Mouse (Mus musculus): ENCODE results near the gene Ovol3.
A peak's percentile ranks its signal among the peaks of the same experiment; 100 is the strongest.
"Not testable (repeated sequence)": the region's sequence is repeated elsewhere in the genome, so short reads cannot be mapped to it uniquely, and the experiment has no call there.

Ovol3 gene

GRCm38 (mm10) chr7:30222205-30222604 is 13.3 kb downstream of the Ovol3 start:
- DNase-seq: no peak

GRCm38 (mm10) chr7:30221433-30221832 is 14.1 kb downstream of the Ovol3 start:
- DNase-seq: no peak

DNA sequence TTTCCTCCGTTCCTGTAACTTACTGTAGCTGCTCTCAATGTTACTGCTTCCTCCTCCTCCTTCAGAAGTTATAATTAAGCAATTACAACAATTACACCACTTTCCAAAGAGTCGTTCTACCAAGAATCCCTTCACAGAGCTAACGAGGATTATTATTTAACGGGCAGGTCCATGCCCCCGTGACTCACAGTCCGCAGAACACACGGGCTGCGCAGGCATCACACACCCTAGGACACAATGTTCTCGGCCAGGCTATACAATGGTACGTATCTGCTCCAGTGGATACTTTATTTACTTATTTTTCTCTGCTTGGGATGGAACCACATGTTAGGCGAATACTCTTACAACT is 15.5 kb downstream of the Ovol3 start:
- DNase-seq: no peak

DNA sequence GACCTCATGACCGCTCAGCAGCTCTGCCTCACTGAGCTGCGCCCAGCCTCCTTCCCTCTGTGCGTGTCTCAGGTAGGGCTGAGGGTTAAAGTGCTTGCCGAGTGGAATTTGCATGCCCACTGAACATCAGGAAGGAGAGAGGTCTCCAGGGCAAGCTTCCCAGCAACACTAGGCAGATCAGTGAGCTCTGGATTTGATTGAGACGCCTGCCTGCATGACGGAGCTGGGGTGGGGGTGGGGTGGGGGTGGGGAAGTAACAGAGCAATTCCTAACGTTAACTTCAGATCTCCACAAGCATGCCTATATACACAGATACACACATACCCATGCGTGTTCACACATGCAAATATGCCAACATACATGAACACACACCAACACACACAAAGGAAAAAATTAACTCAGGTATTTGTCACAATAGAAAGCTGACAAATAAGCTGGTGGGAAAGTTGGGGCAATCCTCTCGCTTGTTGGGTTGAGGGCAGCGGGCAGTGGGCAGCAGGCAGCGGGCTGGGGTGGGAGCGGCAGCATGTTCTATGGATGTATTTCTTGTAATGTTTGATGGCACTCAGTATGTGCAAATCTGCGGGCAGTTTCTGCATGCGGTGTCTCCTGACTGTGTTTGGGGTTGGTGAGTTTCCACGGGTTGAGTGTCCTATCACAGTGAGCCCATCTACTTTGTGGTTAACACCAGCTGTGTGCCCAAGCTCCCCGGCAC is 16.1 kb downstream of the Ovol3 start:
- DNase-seq: peak; percentile 46

- no peak for DNase-seq
These were observed 18.2 kb downstream of the Ovol3 start for GRCm38 (mm10) chr7:30217277-30217676.

DNA sequence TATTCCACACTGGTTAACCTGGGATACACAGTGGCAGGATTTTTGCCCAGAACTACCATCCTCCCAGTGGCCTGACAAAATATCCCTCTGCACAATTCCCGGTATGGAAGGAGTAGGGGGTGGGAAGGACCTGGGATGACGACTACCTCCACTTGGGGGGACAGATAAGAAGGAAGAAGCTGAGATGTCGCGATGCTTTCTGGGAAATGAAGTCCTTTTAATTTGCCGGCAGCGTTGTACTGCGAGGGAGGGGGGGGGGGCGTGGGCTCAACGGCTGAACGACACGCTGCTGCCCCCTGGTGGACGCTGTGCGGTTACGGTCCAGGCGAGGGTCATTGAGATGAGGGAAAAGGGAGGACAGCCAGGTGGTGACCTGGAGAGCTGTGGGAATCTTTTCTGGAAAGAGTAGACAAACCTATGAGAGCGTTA is 18.8 kb downstream of the Ovol3 start:
- peak; percentile 77 for DNase-seq

DNA sequence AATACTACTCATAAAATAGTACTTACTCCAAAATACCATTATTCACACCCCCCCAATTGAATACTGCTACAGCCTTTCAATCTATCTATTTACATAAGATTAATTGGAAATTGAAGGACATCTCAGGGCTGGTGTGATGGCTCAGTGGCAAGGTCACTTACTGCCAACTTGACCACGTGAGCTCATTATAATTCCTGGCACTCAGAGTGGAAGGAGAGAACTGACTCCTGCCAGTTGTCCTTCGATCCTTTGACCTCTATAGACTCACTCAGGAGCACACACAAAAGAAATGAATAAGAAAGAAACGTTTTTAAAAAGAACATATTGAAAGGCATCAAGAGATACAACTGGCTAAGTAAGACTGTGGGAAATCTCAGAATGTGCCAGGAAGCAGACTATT is 19.6 kb downstream of the Ovol3 start:
- DNase-seq: no peak

GRCm38 (mm10) chr7:30213881-30214280 is 21.6 kb downstream of the Ovol3 start:
- DNase-seq: no peak

DNA sequence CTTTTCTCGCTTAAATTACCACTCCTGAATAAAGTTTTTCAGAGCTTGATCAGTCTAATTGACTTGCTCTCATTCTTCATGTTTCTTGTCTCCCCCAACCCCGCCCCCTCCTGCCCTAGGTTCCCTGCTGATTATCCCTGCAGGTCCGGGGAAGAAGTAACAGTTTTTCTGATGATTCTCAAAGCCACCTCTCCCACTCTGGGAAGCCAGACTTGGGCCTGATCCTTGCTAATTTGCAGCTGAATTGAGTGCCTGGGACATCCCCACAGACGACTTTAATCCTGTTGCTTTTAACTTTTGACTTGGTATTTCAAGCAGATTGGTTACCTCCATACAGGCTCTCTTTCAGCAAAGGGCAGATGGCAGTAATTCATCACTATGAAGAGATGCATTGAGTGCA is 24.5 kb downstream of the Ovol3 start:
- peak; percentile 0 for DNase-seq

DNA sequence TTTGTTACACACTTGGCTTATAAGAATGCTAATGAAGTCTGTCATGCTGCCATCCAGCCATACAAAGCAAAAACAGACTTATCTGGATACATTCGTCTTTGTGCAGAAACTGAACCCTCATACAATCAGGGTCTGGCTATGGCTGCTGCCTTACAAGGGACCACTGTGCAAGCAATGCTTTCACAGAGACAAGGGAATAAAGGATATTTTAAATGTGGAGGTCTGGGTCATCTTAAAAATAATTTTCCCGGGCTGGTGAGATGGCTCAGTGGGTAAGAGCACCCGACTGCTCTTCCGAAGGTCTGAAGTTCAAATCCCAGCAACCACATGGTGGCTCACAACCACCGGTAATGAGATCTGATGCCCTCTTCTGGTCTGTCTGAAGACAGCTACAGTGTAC is 29.2 kb downstream of the Ovol3 start:
- not testable (repeated sequence) for DNase-seq

DNA sequence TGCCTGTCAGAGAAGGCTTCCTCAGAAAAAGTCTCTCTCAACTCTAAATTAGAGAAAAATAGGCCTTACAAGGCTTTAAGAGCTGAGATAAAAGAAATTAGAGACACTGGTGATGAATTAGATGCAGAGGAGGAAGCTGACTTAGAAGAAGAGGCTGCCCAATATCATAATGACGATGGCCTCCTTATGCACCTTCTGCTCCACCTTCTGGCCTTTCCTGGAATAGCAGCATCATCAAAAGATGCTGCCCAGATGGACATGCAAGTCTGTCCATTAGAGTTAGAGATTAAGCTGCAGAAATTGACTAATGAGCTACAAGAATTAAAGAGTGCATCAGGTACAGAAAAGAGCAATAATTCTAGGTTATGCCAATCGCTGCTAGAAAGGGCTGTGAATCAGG is 30.1 kb downstream of the Ovol3 start:
- peak; percentile 69 for DNase-seq

- DNase-seq: peak; percentile 18
These were observed 31.1 kb downstream of the Ovol3 start for GRCm38 (mm10) chr7:30204380-30204779.

DNA sequence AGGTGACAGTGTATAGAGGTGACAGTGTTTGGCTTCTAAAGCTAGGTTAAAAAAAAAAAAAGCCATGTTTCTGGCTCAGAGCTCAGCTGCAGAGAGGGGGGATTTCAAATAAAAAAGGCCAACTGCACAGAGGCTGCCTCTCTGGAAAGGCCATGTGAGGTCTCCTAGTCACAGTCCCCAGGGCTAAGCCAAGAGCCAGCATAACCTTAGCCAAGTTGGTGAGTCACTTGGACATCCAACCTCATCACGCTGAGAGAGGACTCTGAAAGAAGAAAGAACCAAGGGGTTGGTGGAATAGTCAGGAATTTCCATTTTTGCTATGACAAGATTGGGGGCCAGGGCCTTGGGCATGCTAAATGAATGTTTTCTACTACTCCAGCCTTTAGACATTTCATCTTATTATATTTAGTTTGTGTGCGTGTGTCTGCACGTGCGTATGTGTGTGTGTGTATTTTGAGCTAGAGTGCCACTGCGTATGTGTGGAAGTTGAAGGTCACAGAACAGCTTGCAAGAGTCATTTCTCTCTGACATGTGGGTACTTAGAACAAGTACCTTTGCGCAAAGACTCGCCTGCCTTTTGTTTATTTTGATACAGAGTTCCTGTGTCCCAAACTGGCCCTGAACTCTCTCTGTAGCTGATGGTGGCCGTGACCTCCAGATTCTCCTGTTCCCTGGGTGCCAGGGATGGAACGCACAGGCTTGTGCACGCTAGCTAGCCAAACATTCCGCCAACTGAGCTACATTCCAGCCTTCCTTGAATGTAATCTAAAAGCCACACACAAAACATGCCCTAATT is 32.4 kb downstream of the Ovol3 start:
- DNase-seq: peak; percentile 71

GRCm38 (mm10) chr7:30200661-30201060 is 34.9 kb downstream of the Ovol3 start:
- peak; percentile 9 for DNase-seq

DNA sequence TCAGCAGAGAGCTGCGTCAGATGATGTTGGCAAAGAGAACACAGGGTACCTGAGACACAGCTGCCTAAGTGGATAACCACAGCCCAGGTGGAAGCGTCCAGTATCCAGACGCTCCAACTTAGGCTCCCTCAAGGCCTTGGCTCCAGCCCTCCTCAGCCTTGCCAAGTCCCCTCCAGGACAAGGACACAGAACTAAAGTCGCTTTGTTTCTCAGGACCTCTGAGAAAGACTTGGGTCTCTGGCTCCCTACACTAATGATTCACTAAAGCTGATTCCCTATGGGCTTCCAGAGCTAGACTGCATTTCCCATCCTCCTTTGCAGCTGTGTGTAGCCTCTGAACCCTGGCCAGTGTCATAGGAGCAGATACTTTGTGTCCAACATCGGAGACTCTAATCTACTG is 35.3 kb downstream of the Ovol3 start:
- no peak for DNase-seq

GRCm38 (mm10) chr7:30199498-30200139 is 35.9 kb downstream of the Ovol3 start:
- peak; percentile 29 for DNase-seq

DNA sequence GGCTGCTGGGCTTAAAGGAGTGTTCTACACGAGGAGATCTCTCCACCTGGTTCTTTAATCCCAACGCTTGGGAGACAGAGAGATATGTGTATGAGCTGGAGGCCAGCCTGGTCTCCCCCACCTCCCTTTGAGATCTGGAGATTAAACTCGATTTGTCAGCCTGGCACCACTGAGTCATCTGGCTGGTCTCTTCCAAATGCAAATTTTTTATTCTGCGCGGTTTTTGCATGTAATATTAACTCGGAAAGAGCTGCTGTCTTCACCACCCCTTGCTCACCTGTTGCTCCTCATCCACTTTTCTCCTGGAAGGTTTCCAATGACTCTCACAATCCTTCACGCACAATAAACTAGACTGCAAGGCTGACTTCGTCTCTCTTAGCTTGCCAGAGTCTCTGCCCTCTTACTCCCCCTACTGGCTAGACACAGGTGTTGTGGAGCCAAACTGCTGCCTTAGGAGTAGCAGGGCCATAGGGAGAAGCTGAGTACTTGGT is 37.0 kb downstream of the Ovol3 start, which contains the start of gene Capns1:
Gene Capns1, minus strand, starts transcription at position 331 of the 491 bp plus-strand sequence.
- peak; percentile 61 for DNase-seq

GRCm38 (mm10) chr7:30197592-30198129 is 37.9 kb downstream of the Ovol3 start:
- DNase-seq: no peak

GRCm38 (mm10) chr7:30196171-30196570 is 39.4 kb downstream of the Ovol3 start:
- peak; percentile 49 for DNase-seq

DNA sequence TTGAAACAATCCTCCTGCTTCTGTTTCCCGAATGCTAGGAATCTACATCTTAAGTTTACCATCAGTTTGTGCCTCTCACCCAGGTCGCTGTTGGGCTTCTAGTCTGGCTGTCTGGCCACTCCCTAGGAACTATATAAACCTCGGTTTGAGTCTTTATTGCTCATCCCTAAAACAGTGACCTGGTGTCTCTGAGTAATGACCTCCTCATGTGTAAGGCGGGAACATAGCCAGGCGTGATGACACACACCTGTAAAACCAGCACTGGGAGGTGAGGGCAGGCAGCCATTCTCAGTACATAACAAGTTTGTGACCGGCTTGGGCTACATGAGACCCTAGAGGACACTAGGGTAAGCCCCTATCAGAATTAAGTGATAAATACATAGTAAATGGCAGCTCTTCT is 40.1 kb downstream of the Ovol3 start:
- DNase-seq: peak; percentile 54

DNA sequence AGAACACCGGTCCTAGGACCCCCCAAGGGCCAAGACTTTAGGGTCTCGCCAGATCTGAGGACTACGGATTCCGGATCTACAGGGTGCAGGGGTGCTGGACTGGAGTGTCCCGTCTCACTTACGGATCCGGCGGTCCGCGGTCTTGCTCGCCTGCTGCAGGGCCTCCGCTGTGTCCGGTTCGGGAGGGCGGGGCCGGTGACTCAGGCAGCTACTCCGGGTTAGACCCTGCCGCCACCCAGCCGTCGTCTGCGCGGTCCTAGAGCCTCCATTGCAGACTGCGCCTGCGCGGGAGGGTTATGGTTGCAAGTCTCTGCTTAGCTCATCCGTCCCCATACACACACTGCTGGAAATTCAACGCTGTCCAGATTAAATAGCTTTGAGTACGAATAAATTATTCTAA is 40.6 kb downstream of the Ovol3 start:
- DNase-seq: peak; percentile 96

GRCm38 (mm10) chr7:30194101-30194831 is 41.3 kb downstream of the Ovol3 start:
- DNase-seq: peak; percentile 68
